Mouse (Mus musculus) fibroblast of lung, adult 2 months (primary cell): ENCODE measurements around the gene Ttyh1.

Source experiments
- DNase-seq: peaks from one replicate; pipeline ENCODE4 v3.0.0-alpha.2; 2011; ENCODE audit warnings: low read depth

The Ttyh1 gene

DNA sequence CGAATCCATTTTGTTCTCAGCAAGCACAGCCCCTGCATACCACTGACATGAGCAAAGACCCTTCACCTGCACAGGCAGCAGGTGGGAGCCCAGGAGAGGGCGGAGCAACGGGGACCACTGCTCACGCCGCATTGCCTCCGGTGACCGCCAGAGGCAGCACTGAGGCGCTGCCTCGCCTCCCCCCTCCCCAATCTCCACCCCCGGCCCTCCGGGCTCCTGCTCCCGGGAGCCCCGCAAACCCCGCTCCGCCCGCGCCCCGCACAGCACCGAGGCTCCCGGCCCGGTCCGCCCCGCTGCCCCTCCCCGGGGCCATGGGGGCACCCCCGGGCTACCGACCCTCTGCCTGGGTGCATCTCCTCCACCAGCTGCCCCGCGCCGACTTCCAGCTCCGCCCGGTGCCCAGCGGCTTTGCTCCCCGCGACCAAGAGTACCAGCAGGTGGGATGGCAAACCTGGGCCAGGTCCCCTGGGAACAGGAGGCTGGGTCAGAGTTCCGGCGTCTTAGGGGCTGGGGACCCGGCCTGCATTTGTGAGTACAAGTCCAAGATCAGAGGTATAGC lies at the start of gene Ttyh1:
Ttyh1 (plus strand) TSS at position 65 of the 559 bp plus-strand sequence.
- DNase-seq = no peak

DNA sequence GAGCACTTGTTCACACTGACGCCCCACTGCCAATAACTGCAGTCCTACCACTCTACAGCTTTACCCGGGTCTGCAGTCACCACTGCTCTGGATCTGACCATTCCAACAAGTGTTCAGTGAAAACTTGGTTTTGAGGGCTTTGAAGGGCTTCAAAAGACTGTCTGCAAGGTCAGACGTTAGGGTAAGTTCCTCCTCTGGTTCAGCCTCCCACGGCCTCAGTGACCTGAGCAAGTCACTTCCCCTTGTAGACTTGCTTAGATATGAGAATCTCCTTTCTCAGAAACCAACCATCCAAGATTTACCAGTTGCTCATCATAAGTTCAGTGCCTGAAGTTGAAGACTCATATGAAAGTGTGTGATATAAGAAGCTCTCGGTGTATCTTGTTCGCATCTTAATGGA lies 48.1 kb upstream of the Ttyh1 start:
- no peak for DNase-seq

DNA sequence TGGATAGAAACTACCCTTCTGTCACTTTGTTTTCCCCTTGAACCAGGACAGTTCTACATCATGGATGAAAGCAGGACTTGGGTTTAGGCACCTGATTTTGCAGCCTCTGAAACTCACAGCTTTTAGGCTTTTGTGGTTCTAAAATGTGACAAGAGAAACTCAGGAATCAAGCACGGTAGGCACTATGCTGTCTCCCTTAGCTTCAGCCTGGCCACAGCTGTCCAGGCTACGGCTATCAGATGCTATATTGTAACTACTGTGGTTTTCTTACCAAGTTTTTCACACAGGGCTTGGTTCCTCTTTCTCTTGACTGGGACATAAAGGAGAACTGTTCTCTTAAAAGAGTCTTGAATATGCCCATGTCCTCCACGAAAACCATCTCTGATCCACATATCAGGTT lies 46.1 kb upstream of the Ttyh1 start:
- DNase-seq = no peak

DNA sequence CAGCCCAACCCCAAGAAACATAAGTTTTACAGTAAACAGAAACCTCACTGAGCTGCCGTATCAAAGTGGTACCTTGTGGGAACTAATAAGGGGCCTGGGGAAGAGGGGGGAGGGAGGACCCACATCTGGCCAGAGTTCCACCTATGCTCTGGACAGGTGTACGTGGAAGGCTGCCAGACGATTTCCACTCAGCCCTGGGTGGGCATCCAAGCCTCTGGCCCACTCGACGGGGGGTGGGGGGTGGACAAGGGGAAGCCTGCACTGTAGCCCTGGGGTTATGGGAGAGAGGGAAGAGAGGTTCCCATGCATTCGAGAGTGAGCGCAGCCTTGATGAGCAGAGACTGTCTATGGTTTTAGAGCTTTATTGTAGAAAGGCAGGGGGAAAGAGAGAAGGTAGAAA lies 39.7 kb upstream of the Ttyh1 start:
- no peak for DNase-seq

DNA sequence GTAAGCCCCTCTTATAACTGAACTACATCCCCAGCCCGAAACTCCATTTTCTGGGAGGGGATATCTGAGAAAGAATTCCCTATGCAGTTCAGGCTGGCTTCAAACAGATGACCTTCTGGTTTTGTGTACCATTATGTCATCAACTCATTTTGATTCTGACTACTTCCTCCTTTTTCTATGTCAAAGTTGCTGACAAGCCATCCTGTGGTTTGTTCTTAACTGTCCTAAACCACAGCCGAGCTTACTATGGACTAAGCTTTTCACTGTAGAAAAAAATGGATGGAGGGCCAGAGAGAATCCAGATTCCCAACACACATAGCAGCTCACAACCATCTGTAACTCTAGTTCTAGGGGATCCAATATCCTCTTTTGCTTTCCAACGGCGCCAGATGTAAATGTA lies 38.7 kb upstream of the Ttyh1 start:
- no peak for DNase-seq

DNA sequence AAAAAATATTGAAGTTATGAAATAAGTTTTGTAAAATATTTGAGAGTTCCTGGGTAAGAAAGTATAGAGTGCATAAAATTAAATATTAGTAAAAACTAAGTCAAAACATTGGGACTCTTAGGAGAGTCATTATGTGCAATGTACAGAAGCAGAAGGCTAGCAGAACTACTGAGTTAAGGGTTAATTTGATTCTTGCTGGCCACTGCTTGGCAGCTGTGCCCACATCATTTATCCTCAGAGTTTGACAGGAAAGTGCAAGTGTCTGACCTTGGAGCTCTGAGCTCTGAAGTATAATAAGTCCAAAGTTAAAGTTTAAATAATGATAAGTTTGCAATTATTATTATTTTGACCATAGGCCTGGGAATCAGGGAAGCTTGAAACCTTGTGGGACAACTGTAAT lies 37.5 kb upstream of the Ttyh1 start:
- no peak for DNase-seq

DNA sequence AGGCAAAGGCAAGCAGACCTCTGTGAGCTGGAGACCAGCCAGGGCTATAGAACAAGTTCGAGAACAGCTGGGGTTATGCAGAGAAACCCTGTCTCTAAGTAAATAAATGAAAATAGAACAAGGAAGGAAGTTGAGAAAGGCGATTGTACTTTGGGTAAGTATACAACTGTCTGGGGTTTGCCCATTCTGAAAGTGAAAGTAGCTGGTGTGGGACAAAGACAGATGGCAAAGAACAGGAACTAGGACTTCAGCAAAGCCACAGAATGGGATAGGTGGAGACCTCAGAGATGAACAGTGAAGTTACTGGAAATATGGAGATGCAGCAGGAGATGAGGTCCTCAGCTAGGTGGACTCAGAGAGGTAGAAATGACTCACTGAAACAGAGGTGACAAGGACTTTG lies 36.4 kb upstream of the Ttyh1 start:
- DNase-seq = peak; percentile 2

DNA sequence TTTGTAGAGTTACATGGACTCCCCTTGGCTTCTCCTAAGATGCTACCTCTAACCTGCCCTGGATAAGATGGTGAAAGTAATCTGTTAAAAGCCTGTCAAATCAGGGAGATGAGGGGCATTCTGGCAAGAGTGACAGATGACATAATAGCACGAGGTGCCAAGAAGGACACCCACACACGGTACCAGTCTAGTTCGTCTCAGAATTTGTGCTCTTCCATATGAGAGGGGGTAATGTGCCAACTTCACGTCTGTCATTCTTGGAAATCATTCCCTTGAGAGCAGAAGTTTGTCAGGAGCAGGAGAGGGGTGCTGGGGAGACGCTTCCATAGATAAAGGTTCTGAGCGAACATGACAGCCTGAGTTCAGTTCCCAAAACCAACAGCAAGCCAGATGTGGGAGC lies 35.0 kb upstream of the Ttyh1 start:
- no peak for DNase-seq

DNA sequence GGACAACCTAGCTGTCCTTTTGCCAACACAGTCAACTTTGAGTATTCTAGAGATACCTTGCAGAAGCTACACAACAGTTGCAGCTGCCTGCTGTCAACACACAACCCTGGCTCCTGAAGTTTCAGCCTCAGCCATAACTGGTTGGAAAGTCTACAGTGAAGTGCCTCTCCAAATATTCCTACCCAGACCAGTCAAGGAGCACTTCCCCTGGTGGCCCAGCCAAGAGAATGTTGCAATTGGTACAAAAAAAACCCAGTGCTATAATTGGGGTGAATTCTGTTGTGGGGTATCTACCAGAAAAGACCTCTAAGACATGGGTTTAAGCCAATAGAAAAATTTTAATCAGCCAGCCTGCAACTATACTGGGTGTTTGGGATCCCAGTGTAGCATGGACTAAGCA lies 33.6 kb upstream of the Ttyh1 start:
- DNase-seq = no peak

DNA sequence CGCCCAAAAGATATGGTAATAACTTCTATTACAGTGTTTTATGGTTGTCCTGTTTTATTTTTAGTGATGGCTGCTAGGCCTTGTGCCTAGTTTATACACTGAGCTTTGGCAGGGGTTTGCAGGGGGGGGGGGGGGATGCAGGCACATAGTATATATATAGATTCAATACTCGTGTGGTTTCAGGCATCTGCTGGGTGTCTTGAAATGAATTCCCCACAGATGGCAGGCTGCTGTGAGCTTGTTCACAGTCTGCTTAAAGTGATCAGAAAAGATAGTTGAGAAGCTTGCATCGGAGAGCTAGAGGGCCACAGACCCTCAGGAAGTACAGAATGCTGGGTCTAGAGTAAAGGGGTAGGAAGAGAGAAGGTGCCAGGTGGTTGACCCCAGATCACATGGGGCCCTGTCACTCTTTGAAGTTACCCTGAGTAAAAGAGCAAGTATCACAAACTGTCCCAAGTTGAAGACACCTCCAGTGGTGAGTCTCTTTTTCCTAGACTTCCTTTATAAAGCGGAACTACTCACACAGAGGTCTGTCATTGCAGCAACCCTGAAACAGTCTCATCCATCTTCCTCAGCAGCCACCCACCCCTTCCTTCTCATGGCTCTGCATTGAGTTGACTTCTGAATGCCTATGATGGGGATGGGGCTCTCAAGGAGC lies 31.8 kb upstream of the Ttyh1 start:
- DNase-seq = no peak

DNA sequence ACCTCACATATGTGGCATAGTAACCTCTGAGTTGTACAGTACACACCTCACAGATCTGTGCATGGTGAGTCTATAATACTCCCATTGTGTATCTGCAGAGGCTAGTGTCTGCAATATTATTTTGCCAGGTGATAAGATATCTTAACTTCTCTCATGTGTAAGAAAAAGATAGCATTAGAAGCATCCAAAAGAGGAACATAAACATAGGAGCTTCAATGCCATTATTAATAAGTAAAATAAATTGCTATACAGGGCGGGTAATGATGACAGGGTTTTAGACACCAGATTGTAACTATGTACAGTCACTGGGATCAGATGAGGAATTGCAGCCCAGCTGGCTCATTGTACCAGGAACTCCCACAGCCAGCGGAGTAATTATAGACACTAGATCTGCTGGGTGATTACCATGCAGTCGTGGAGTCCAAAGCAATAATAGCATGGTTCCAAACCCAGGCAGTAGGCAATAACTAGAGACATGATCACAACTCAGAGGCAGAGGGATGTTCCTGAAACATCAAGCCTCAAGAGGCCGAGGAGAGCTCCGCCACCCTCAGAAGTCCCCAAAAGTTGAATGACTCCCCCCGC lies 31.2 kb upstream of the Ttyh1 start:
- no peak for DNase-seq

DNA sequence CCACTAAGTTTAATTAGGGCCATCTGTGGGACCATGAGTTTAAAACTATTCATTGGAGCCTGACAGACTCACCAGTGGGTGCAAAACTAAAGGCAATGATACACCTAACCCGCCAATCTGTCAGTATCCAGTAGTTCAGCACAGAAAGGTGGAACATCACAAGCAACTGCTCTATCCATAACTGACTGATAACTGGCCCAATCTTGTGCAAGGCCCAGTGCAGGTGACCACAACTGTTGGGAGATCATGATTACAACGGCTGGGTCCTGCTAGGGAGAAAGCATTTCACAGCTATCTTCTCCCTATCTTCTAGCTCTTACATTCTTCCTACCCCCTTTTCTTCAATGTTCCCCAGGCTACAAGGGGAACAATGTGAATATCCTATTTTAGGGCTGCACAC lies 30.5 kb upstream of the Ttyh1 start:
- DNase-seq = no peak

DNA sequence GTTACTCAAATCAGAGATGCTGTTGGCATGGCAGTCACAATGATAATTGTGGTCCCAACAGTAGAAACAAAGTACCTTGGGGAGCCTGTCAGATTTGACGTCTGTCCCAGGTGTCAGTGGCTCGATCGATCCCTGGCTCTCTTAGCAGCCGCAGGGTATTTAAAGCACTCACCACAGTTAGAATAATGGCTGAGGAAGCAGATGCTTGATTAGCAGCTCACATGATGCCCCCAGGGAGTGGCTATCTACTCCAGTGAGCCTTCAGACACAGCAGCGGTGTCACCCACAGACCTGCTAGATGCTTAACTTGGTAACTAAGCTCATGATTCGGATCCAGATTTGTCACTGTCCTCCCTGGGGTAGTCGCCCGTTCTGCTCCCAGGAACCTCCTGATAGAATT lies 28.0 kb upstream of the Ttyh1 start:
- no peak for DNase-seq

DNA sequence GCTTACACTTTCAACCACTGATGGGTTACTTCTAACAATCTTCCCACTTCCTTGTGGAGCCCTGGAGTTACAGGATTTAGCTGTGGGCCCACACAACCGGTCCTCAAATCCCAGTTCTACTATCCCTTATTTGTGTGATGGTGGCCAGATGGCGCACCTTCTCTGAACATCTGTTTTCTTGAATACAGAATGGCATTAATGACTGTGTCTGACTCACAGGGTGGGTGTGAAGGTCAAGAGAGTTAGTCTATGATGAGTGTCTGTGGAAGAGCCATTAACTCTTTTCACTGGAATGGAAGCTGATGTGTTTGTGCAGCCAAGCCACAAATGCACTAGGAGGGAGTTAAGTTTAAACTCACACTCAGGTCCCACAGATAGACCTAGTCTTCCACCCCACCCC lies 20.9 kb upstream of the Ttyh1 start:
- peak; percentile 8 for DNase-seq

DNA sequence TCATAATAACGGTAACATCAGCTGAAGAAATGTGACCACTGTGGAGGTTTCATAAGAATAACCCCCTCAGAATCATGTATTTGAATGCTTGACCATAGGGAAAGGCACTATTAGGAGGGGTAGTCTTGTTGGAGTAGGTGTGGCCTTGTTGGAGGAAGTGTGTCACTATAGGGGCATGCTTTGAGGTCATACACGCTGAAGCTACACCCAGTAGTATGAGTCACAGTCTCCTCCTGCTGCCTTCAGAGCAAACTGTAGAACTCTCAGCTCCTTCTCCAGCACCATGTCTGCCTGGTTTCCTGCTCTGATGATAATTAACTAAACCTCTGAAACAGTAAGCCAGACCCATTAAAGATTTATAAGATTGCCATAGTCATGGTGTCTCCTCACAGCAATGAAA lies 20.4 kb upstream of the Ttyh1 start:
- DNase-seq = peak; percentile 25

DNA sequence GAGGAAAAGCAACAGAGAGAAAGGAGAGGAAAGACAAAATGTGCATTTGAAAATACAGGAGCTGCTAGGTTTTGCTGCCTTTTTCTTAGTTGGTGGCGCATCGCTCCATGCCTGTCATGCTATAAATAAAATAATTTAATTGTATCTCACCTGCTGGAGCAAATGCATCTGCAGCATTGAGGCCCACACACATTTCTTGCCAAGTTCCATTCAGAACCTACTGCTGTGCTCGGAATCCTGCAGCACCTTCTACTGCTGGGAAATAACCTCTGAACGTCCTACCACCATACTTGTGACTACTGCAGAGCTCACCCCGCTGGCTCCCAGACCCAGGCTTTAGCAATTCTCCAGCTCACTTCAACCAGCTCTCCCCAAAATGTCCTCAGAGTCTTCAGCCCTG lies 18.1 kb upstream of the Ttyh1 start:
- DNase-seq = no peak

DNA sequence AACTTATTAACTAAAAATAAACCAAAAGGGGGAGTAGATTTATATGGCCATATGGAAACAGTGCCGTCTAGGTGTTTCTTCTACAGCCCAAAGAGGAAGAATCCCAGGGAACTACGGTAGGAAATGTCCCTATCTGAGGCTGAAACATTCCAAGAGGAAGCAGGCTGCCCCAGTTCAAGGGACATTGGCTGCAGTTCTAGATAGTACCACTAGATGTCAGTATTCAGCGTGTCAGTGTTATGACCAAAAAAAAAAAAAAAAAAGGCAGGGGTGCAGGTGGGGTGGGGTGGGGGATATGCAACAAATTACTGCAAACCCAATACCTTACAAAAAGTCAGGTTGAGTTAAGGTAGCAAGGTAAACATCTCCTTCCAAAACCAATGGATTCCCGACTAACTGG lies 15.8 kb upstream of the Ttyh1 start:
- DNase-seq = peak; percentile 15

DNA sequence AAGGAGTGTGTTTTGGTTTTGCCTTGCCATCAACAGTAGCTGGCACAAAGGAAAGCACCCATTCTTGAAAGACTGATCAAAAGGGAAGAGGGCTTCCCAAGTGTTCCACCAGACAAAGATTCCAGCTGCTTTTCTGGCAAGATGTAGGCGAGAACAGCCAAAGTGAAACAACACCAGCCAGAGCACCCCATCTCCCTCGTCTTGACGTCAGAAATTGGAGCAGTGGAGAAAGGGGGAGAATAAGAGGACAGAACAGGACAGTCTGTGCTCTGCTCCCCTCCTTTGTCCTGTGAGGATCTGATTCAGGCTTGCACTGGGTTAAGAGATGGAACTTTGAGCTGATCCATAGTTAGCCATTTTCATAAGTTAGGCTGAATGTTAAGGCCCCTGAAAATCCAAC lies 7.4 kb upstream of the Ttyh1 start:
- DNase-seq = no peak

DNA sequence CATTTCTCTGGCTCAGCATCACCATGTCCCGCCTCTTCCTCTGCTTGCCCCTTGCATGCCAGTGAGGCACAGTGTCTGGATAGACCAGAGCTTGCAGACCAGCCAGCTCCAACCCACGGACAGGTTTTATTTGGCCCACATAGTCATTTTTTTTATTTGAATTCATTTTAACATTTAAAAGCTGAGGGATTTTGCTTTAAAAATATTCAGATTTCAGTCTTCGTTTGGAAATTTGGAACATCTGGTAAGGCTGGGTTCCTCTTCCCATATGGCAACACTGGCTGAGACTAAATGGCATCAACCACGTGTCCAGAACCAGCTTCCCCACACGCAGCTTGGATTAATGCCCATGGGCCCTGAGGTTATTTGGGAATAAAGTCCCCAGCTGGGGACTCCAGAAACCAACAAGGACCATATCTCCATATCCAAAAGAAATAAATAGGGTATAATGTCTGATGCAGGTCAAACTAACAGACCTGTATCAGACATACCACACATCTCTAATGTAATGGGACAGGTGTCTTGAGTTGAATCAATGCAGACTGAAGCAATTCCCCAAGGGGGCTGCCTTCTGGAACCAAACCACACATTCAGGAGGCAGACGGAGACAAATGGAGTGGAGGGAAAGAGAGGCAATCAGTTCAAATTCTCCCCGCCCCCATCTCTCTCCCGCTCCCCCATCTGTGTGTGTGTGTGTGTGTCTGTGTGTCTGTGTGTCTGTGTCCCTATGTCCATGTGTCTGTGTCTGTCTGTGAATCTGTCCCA lies 2.0 kb upstream of the Ttyh1 start:
- no peak for DNase-seq

DNA sequence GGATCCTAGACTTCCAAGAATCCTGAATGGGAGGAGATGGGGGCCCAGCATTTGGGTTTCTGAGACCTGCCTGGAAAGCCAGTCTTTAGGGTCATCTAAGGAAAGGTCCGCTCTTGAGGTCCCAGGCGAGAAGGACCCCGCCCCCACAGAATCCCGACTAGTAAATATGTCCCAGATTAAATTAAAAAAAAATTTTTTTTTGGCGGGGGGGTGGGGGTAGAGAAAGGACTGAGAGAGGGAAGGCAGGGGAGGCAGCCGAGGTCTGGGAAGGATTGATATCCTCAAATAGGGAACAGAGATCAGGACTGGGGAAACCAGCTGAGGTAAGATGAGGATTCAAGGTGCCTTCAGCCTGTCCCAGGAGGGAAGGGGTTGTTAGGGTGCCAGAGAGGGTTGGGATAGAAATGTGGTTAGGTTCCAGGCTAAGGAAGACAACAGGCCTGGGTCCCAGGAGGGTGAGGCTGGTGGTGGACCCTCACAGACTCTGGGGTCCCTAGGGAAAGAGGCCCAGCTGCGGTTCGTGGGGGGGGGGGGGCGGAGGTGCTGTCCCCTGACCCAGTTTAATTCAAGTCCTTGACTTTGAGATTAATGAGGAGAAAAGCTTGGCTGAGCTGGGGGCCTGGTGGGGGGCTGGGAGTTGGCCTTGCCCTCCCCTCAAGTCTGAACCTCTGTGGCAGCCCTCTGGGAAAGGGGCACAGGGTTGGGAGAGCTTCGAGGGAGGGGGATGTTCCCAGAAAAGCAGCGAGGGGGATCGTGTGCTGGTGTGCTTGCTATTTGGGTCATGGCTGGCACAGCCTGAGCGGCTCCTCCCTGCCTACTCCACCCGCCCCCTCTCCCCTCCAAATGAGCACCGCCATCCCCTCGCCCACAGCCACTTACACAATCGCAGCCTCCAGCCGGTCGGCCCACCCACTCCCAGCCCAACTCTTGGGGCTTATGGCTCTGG lies 1.0 kb downstream of the Ttyh1 start:
- DNase-seq = no peak

DNA sequence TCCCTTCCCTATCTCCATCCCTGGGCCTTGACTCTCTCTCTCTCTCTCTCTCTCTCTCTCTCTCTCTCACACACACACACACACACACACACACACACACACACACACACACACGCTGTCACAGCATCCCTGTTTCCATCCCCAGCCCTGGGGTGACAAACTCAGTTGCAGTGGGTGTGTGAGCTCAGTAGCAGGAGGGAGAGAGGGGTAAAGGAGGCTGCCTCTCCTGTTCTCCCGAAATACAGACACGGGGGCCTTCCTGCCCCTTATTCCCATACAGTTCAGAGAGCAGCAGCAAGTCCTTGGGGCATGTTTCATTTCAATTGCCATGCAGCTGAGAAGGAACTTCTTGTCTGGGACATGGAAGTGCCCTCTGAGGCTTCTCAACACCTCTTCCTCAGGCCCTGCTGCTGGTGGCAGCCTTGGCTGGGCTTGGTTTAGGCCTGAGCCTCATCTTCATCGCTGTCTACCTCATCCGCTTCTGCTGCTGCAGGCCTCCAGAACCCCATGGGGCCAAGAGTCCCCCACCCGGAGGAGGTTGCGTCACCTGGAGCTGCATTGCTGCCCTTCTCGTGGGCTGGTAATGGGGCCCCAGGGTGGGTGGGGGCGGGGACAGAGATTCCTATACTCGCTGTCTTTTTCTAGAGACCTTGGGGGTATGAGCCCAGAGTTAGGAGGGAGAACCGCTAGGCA lies 3.0 kb downstream of the Ttyh1 start:
- DNase-seq = no peak

DNA sequence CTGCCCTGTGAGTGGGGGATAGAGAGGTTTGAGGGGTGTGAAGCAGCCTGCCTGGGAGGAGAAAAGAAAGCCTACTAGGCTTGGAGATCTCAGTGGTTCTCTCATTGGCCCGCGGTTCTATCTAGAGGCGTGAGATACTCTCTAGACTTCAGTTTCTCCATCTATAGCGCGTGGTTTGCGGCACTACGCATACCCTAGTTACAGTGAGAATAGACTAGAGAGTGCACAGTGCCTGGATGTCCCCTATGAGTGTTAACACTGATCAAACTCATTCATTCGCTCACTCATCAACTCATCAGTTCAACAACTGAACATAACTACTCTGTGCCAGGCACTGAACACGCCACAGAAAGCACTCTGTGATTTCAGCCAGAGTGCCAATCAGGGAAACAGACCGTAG lies 3.6 kb downstream of the Ttyh1 start:
- DNase-seq = no peak
